Mouse (Mus musculus) spleen, embryonic (tissue): ENCODE results near the gene Kndc1.

Experiments
- CTCF ChIA-PET: fragments of 350-600 bp; sonication (Branson Sonifier 250); formaldehyde crosslinking; loops from one replicate; lab custom pipeline; 2022; lab: Charles Lee

Gene Kndc1

GRCm38 (mm10) chr7:139905261-139905660 lies 10.8 kb downstream of the Kndc1 start:
- CTCF ChIA-PET: no interaction called here

DNA sequence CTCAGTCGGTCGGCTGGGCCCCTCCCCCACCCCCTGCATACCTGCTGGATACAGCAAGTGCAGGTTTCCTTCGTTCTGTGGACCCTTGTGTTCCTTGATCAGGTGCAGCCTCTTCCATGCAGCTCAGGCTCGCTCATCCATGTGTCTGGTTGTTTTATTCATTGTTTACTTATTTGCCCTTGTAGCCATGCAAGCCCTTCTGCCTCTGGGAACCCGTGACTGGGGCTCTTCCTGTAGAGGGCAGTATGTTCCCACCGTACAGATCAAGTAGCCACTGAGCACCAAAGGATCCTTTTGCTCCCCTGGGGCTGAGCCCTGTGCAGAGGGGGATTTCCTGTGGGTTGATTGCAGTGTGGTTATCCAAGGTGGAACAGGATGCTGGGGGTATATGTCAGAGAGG lies 11.2 kb downstream of the Kndc1 start:
- CTCF ChIA-PET: no interaction called here

- CTCF ChIA-PET: no interaction called here
Measured at GRCm38 (mm10) chr7:139908176-139908575, 13.7 kb downstream of the Kndc1 start.

DNA sequence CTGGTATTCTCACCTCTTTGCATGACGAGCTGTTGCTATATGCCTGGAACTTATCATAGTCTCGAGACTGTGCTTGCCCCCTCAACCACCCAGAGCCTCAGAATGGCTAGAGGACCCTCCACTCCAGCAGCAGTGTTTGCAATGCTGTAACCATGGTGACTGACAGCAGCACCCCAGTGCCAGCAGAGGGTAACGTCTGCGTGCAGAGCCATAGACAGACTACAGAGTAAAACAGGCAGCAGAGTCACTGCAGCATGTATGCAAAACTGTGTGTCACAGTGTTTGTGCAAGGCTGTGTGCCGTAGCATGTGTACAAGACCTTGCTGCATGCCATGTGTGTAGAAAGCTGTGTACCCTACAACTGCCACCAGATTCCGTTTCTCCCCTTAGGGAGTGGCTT lies 15.0 kb downstream of the Kndc1 start:
- CTCF ChIA-PET: no interaction called here

GRCm38 (mm10) chr7:139910204-139910835 lies 15.8 kb downstream of the Kndc1 start:
- CTCF ChIA-PET: no interaction called here

- CTCF ChIA-PET: interaction anchor here (0.7 kb wide), 1 partner anchor 26 kb away, joined by 3 read pairs; no protein-coding TSS in a partner anchor
Measured at GRCm38 (mm10) chr7:139914141-139915047, 19.9 kb downstream of the Kndc1 start.

GRCm38 (mm10) chr7:139915646-139916257 lies 21.3 kb downstream of the Kndc1 start:
- CTCF ChIA-PET: no interaction called here

GRCm38 (mm10) chr7:139916345-139916744 lies 21.8 kb downstream of the Kndc1 start:
- CTCF ChIA-PET: no interaction called here

- CTCF ChIA-PET: no interaction called here
Measured at GRCm38 (mm10) chr7:139918262-139918661, 23.8 kb downstream of the Kndc1 start.

GRCm38 (mm10) chr7:139930732-139931131 lies 36.2 kb downstream of the Kndc1 start:
- CTCF ChIA-PET: interaction anchor here (0.7 kb wide), 1 partner anchor 1079 kb away, joined by 4 read pairs; no protein-coding TSS in a partner anchor

GRCm38 (mm10) chr7:139936705-139937104 lies 42.2 kb downstream of the Kndc1 start:
- CTCF ChIA-PET: no interaction called here

GRCm38 (mm10) chr7:139937138-139937537 lies 42.6 kb downstream of the Kndc1 start:
- CTCF ChIA-PET: no interaction called here

DNA sequence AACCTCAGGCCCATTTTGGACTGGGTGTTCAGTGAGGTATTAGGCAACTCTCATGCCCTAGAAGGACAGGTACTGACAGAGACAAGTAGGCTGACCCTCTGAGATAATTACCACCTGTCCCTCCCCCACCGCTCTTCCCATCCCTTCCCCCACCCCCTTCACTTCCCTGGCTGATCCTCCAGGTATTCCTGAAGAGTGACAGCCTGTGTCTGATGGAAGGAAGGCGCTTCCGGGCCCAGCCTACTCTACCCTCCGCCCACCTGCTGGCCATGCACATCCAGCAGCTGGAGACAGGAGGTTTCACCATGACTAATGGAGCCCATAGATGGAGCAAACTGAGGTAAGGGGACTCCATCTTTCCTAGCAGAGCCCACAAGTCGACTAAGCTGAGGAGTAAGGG lies 43.3 kb downstream of the Kndc1 start:
- CTCF ChIA-PET: no interaction called here

- CTCF ChIA-PET: interaction anchor here (0.5 kb wide), 1 partner anchor 26 kb away, joined by 3 read pairs; no protein-coding TSS in a partner anchor
Measured at GRCm38 (mm10) chr7:139940476-139941209, 46.1 kb downstream of the Kndc1 start.

DNA sequence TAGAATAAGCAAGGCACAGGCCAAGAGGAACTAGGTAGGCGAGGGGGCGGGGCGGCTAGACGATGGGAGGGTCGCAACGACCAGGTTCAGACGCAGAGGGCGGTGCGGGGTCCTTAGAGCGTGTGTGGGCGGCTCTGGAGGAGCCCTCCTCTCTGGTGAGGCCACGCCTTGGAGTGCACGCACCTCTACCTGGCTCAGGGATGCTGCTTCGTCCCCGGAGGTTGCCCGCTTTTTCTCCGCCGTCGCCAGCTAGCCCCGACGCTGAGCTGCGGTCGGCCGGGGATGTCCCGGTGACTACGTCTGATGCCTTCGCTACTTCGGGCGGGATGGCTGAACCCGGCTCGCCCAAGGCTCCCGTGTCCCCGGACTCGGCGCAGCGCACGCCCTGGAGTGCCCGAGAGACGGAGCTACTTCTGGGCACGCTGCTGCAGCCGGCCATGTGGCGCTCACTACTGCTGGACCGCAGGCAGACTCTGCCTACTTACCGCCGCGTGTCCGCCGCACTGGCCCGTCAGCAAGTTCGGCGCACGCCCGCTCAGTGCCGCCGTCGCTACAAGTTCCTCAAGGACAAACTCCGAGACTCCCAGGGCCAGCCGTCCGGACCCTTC lies 49.3 kb downstream of the Kndc1 start, which contains the start of gene Utf1:
Gene Utf1, plus strand, starts transcription at position 116 of the 608 bp plus-strand sequence.
- CTCF ChIA-PET: no interaction called here

GRCm38 (mm10) chr7:139944291-139945240 lies 50.1 kb downstream of the Kndc1 start:
- CTCF ChIA-PET: no interaction called here

GRCm38 (mm10) chr7:139945516-139945915 lies 51.0 kb downstream of the Kndc1 start:
- CTCF ChIA-PET: interaction anchor here (0.6 kb wide), 1 partner anchor 72 kb away, joined by 3 read pairs; no protein-coding TSS in a partner anchor

DNA sequence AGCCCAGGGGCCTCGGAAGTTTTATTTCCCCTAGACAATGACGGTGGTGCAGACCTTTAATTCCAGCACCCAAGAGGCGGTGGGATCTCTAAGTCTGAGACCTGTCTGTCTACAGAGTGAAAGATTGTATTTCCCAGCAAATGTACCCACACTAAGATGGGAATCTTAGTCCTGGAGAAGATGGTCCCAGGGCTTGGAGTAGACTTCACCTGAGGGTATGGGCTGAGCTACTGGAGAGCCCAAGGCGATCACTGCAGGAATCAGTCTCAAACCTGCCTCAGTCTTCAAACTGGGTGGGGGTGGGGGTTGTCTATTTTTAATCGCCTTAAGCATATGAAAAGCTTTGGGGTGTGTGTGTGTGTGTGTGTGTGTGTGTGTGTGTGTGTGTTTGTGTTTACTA lies 51.5 kb downstream of the Kndc1 start:
- CTCF ChIA-PET: interaction anchor here (0.6 kb wide), 1 partner anchor 72 kb away, joined by 3 read pairs; no protein-coding TSS in a partner anchor

- CTCF ChIA-PET: no interaction called here
Measured at GRCm38 (mm10) chr7:139949893-139950282, 55.4 kb downstream of the Kndc1 start.
